In genomic region chr2:32704021-32704421, GRCm38 (mm10) we compare ENCODE assay signal across 8 mouse cellular contexts. TPM values are rescaled to one million over a fixed set of nuclear protein-coding genes. Genes with fewer than 3 reads are reported as not detected.
A peak's percentile ranks its signal among the peaks of the same experiment; 100 is the strongest.
DNase-seq lines count a peak whose midpoint lies in the region; ATAC-seq and TF ChIP-seq lines count a peak whose summit lies in the region.

Gene Fpgs (minus strand): TSS chr2:32704145.

- no peaks in the 10 kb centered on the region for H3K27me3 ChIP-seq in lung, postnatal 0 days (replicated peaks; ENCODE audit: insufficient read depth, low read length)
- no peaks in the 10 kb centered on the region for H3K27me3 ChIP-seq in embryonic facial prominence, embryonic 15.5 days

- ATAC-seq in lung, postnatal 0 days, result no peak
- ATAC-seq in embryonic facial prominence, embryonic 15.5 days (ENCODE audit: insufficient number of reproducible peaks, low FRiP score, low TSS enrichment, low read depth), result no peak
- no peak for ATAC-seq in megakaryocyte-erythroid progenitor cell, adult 5-6 weeks (replicated peaks; ENCODE audit: low FRiP score, low TSS enrichment, poor library complexity, severe bottlenecking)
- ATAC-seq in frontal cortex, adult (ENCODE audit: low TSS enrichment), result no peak

- H3K4me1 ChIP-seq in lung, postnatal 0 days (ENCODE audit: insufficient read depth, low read depth, low read length), result no peaks in the 10 kb centered on the region
- H3K4me1 ChIP-seq in embryonic facial prominence, embryonic 15.5 days, result no peaks in the 10 kb centered on the region

- peaks cover 30% of the 10 kb centered on the region for H3K36me3 ChIP-seq in lung, postnatal 0 days (ENCODE audit: insufficient read depth, low read length)
- H3K36me3 ChIP-seq in embryonic facial prominence, embryonic 15.5 days, result peaks cover 62% of the 10 kb centered on the region

- no peak within 1 kb of the TSS for H3K4me2 ChIP-seq in lung, postnatal 0 days (replicated peaks; ENCODE audit: low read depth, low read length)
- H3K4me2 ChIP-seq in embryonic facial prominence, embryonic 15.5 days (replicated peaks), result no peak within 1 kb of the TSS

- no peak for TF ChIP-seq EP300 in lung, postnatal 0 days (IDR thresholded peaks at IDR 0.05)

- no peak within 1 kb of the TSS for H3K9ac ChIP-seq in lung, postnatal 0 days (replicated peaks; ENCODE audit: low read depth)
- H3K9ac ChIP-seq in embryonic facial prominence, embryonic 15.5 days, result no peak within 1 kb of the TSS

- no peak for TF ChIP-seq CTCF in lung, postnatal 0 days (IDR thresholded peaks at IDR 0.05)

- DNase-seq in lung, postnatal 0 days (ENCODE audit: low spot score), result no peak
- no peak for DNase-seq in lung, postnatal 36 days
- peak; percentile 87 for DNase-seq in kidney, adult 18-20 months
- no peak for DNase-seq in right cerebral cortex, postnatal 25 days
- no peak for DNase-seq in spleen, postnatal 4 days (ENCODE audit: low spot score in 2 of 2)

- H3K9me3 ChIP-seq in lung, postnatal 0 days (ENCODE audit: low read length), result no peaks in the 10 kb centered on the region
- H3K9me3 ChIP-seq in embryonic facial prominence, embryonic 15.5 days (replicated peaks), result no peaks in the 10 kb centered on the region

- H3K27ac ChIP-seq in lung, postnatal 0 days (ENCODE audit: low read length), result no peak within 1 kb of the TSS
- no peak within 1 kb of the TSS for H3K27ac ChIP-seq in embryonic facial prominence, embryonic 15.5 days (replicated peaks)

- H3K4me3 ChIP-seq in lung, postnatal 0 days (ENCODE audit: low read depth, low read length), result no peak within 1 kb of the TSS
- H3K4me3 ChIP-seq in embryonic facial prominence, embryonic 15.5 days (replicated peaks), result no peak within 1 kb of the TSS

- 52% methylated on average over 2 of the region's 2 CpGs for WGBS in lung, postnatal 0 days
- WGBS in embryonic facial prominence, embryonic 15.5 days, result 80% methylated on average over 2 of the region's 2 CpGs

RNA-seq across cellular contexts. Expression of gene Fpgs, which starts in this region (rescaled TPM):
- 12.6 and 15.6 TPM in 2 replicates for polyA plus RNA-seq in lung, postnatal 0 days (2015; fragmentation: Nextera tagmentation; extraction: Ambion mirVana)
- 31.6 and 33.2 TPM in 2 replicates for polyA plus RNA-seq in embryonic facial prominence, embryonic 15.5 days (2015; fragmentation: Nextera tagmentation; extraction: Ambion mirVana)
- 94.2 and 96.1 TPM in 2 replicates for total RNA-seq in megakaryocyte-erythroid progenitor cell, adult 5-6 weeks (2014; fragmentation: Nextera tagmentation)
- total RNA-seq in megakaryocyte-erythroid progenitor cell, adult 5-6 weeks (2017), result 45.7 and 66.1 TPM in 2 replicates
